Mouse (Mus musculus) adrenal gland, postnatal 25 days (tissue): ENCODE measurements at regions not wholly inside any gene's neighbourhood (a gene's known extent, or its start where the extent isn't known, plus 50 kb on each side); places are given as distances from the start of the nearest gene placed in this dataset.

Source experiments
- DNase-seq: peaks from one replicate; pipeline ENCODE4 v3.0.0; 2021; ENCODE audit warnings: mixed read lengths

GRCm38 (mm10) chr2:92544364-92545151, 54.9 kb upstream of the Chst1 start:
- no peak for DNase-seq

- no peak for DNase-seq
These were observed 58.7 kb upstream of the Chst1 start for GRCm38 (mm10) chr2:92540841-92541240.

GRCm38 (mm10) chr2:92531996-92532395, 67.5 kb upstream of the Chst1 start:
- no peak for DNase-seq

- DNase-seq = no peak
These were observed 68.8 kb upstream of the Chst1 start for GRCm38 (mm10) chr2:92530677-92531076.

GRCm38 (mm10) chr2:92529670-92530322, 69.5 kb upstream of the Slc35c1 start:
- no peak for DNase-seq

- DNase-seq = peak; percentile 86
These were observed 68.8 kb upstream of the Slc35c1 start for GRCm38 (mm10) chr2:92529071-92529641.

GRCm38 (mm10) chr2:92528119-92528830, 67.9 kb upstream of the Slc35c1 start:
- no peak for DNase-seq

GRCm38 (mm10) chr2:92526676-92527395, 66.5 kb upstream of the Slc35c1 start:
- no peak for DNase-seq

GRCm38 (mm10) chr2:92525628-92526027, 65.3 kb upstream of the Slc35c1 start:
- DNase-seq = no peak

GRCm38 (mm10) chr2:92525062-92525623, 64.8 kb upstream of the Slc35c1 start:
- no peak for DNase-seq

- peak; percentile 16 for DNase-seq
These were observed 64.1 kb upstream of the Slc35c1 start for GRCm38 (mm10) chr2:92524346-92524905.

GRCm38 (mm10) chr2:92523321-92523895, 63.1 kb upstream of the Slc35c1 start:
- DNase-seq = peak; percentile 47

- no peak for DNase-seq
These were observed 61.2 kb upstream of the Slc35c1 start for GRCm38 (mm10) chr2:92521527-92521926.

- DNase-seq = peak; percentile 14
These were observed 59.1 kb upstream of the Slc35c1 start for GRCm38 (mm10) chr2:92519396-92519795.

- no peak for DNase-seq
These were observed 58.6 kb upstream of the Slc35c1 start for GRCm38 (mm10) chr2:92518891-92519290.

- DNase-seq = no peak
These were observed 54.6 kb upstream of the Slc35c1 start for GRCm38 (mm10) chr2:92514961-92515360.

GRCm38 (mm10) chr2:92511771-92512744, 51.7 kb upstream of the Slc35c1 start:
- no peak for DNase-seq
